In genomic region chr2:144489342-144489741, GRCm38 (mm10) we compare ENCODE assay signal across 12 mouse cellular contexts.
"Had no signal": no experiment of that assay in that cellular context is flagged by ENCODE, and none has a peak within 500 bp of the region (broad histone marks: within the 10 kb centered on the region; RNA-seq: fewer than 3 reads in every experiment).

No protein-coding gene starts in this region.

- DNase-seq: kidney, adult 2 months; kidney, postnatal 25 days; layer of hippocampus, adult 9-11 months; liver, embryonic 13.5 days; lung, adult 2 months; lung, postnatal 14 days; lung, postnatal 4 days; right cerebral cortex, postnatal 25 days; thymus, adult 18-20 months; thymus, postnatal 25 days had no signal

- ATAC-seq: intestine, postnatal 0 days; midbrain, embryonic 15.5 days had no signal
